Mouse (Mus musculus) heart, embryonic 16.5 days (tissue): ENCODE data around the gene Mapk3. TPM values are rescaled to one million over a fixed set of nuclear protein-coding genes. Genes with fewer than 3 reads are reported as not detected.

Experiments
- ATAC-seq: fragments of 200-750 bp; cut with Nextera tagmentation; replicated peaks from 2 replicates; pipeline ENCODE4 v1.8.0; 2017; ENCODE audit warnings: moderate number of reproducible peaks; ENCODE audit not compliant: insufficient read depth, low FRiP score; ENCODE audit errors: extremely low read depth
- H3K27ac ChIP-seq: fragments of 300-500 bp; sonication (generic); 2 replicates; pipeline ENCODE4 v1.5.1; 2014; ENCODE audit warnings: mild to moderate bottlenecking, low read length, control low read depth, moderate library complexity
- H3K27me3 ChIP-seq: fragments of 300-500 bp; sonication (generic); 2 replicates; pipeline ENCODE4 v1.6.1; 2014; ENCODE audit warnings: low read length, mixed read lengths; ENCODE audit not compliant: control insufficient read depth, insufficient read depth
- H3K36me3 ChIP-seq: fragments of 300-500 bp; sonication (generic); 2 replicates; pipeline ENCODE4 v1.6.1; 2014; ENCODE audit not compliant: control insufficient read depth, insufficient read depth
- H3K4me1 ChIP-seq: fragments of 300-500 bp; sonication (generic); 2 replicates; pipeline ENCODE4 v1.6.1; 2014; ENCODE audit warnings: low read length, mixed read lengths; ENCODE audit not compliant: control insufficient read depth, insufficient read depth
- H3K4me2 ChIP-seq: fragments of 300-500 bp; sonication (generic); 2 replicates; pipeline ENCODE4 v1.6.1; 2014; ENCODE audit warnings: low read depth, mild to moderate bottlenecking, control low read depth, low read length
- H3K4me3 ChIP-seq: fragments of 300-500 bp; sonication (generic); 2 replicates; pipeline ENCODE4 v1.5.1; 2014; ENCODE audit warnings: mild to moderate bottlenecking, control low read depth, low read length
- H3K9ac ChIP-seq: fragments of 300-500 bp; sonication (generic); 2 replicates; pipeline ENCODE4 v1.6.1; 2014; ENCODE audit warnings: low read length, control low read depth
- H3K9me3 ChIP-seq: fragments of 300-500 bp; sonication (generic); replicated peaks from 2 replicates; pipeline ENCODE4 v1.6.1; 2016; ENCODE audit warnings: low read length; ENCODE audit not compliant: control insufficient read depth
- WGBS: fragments of 180-500 bp; shearing (Covaris S2); extraction: QIAGEN DNeasy Blood & Tissue Kit; methylation state at CpG from one replicate; pipeline ENCODE4 v1.1.7; 2014; 5-methylcytosine and 5-hydroxymethylcytosine counted together
- polyA plus RNA-seq: library from polyadenylated mRNA; unstranded; fragments of >200 nt; fragmentation: Nextera tagmentation; extraction: Ambion mirVana; gene quantifications from 2 replicates; pipeline ENCODE4 v1.2.1, GENCODE M21; 2015

The Mapk3 gene
- polyA plus RNA-seq, 1 experiment from 2014 or later, result 58.6 TPM

GRCm38 (mm10) chr7:126762471-126763008, 3.1 kb downstream of the Mapk3 start:
- H3K27me3 ChIP-seq, result no peaks in the 10 kb centered on the region
- peaks cover 19% of the 10 kb centered on the region for H3K36me3 ChIP-seq
- WGBS, result 45% methylated on average over 17 of the region's 17 CpGs
- H3K4me3 ChIP-seq, result no peak overlapping the region
- peaks cover 30% of the 10 kb centered on the region for H3K4me1 ChIP-seq
- peak overlapping the region; percentile 4; the same call in 1 of the 2 replicates for H3K27ac ChIP-seq
- no peak for ATAC-seq
- peak overlapping the region; percentile 11; the same call in 1 of the 2 replicates for H3K9ac ChIP-seq
- no peaks in the 10 kb centered on the region for H3K9me3 ChIP-seq
- peak overlapping the region; percentile 17; the same call in 1 of the 2 replicates for H3K4me2 ChIP-seq

GRCm38 (mm10) chr7:126765540-126765939, 6.1 kb downstream of the Mapk3 start:
- no peaks in the 10 kb centered on the region for H3K9me3 ChIP-seq
- H3K36me3 ChIP-seq, result peaks cover 24% of the 10 kb centered on the region
- WGBS, result 86% methylated on average over 9 of the region's 9 CpGs

GRCm38 (mm10) chr7:126766201-126766600, 6.8 kb downstream of the Mapk3 start, which contains the start of gene Gdpd3:
Gdpd3 (plus strand) TSS chr7:126766334.
- Histone ChIP-seq H3K4me1 (peaks cover 16% of the 10 kb centered on the region), H3K4me2 (no peak within 1 kb of the TSS), H3K36me3 (peaks cover 22% of the 10 kb centered on the region), H3K27me3 (no peaks in the 10 kb centered on the region), H3K9ac (no peak within 1 kb of the TSS), H3K4me3 (no peak within 1 kb of the TSS), H3K27ac (no peak within 1 kb of the TSS), H3K9me3 (no peaks in the 10 kb centered on the region)
- 90% methylated on average over 16 of the region's 16 CpGs for WGBS
- ATAC-seq, result no peak

More at GRCm38 (mm10) chr7:126765540-126765939, 6.1 kb downstream of the Mapk3 start:
- no peak overlapping the region for H3K4me2 ChIP-seq
- ATAC-seq, result no peak
- H3K27me3 ChIP-seq, result no peaks in the 10 kb centered on the region
- peaks cover 23% of the 10 kb centered on the region for H3K4me1 ChIP-seq
- H3K9ac ChIP-seq, result no peak overlapping the region
- no peak overlapping the region for H3K27ac ChIP-seq
- H3K4me3 ChIP-seq, result no peak overlapping the region

GRCm38 (mm10) chr7:126767001-126767400, 7.6 kb downstream of the Mapk3 start:
- Histone ChIP-seq H3K9ac (no peak overlapping the region), H3K4me2 (no peak overlapping the region)

GRCm38 (mm10) chr7:126770784-126771183, 11.4 kb downstream of the Mapk3 start:
- Histone ChIP-seq H3K4me1 (peaks cover 1% of the 10 kb centered on the region), H3K27ac (no peak overlapping the region), H3K4me3 (no peak overlapping the region), H3K9me3 (no peaks in the 10 kb centered on the region), H3K4me2 (no peak overlapping the region), H3K9ac (no peak overlapping the region), H3K36me3 (peaks cover 12% of the 10 kb centered on the region), H3K27me3 (no peaks in the 10 kb centered on the region)
- WGBS, result 79% methylated on average over 12 of the region's 12 CpGs
- ATAC-seq, result no peak

More at GRCm38 (mm10) chr7:126767001-126767400, 7.6 kb downstream of the Mapk3 start:
- WGBS, result 89% methylated on average over 8 of the region's 8 CpGs
- Histone ChIP-seq H3K9me3 (no peaks in the 10 kb centered on the region), H3K4me1 (peaks cover 8% of the 10 kb centered on the region), H3K36me3 (peaks cover 20% of the 10 kb centered on the region), H3K4me3 (no peak overlapping the region), H3K27me3 (no peaks in the 10 kb centered on the region), H3K27ac (no peak overlapping the region)
- ATAC-seq, result no peak

GRCm38 (mm10) chr7:126773351-126773750, 13.9 kb downstream of the Mapk3 start:
- H3K4me2 ChIP-seq, result no peak overlapping the region
- no peaks in the 10 kb centered on the region for H3K27me3 ChIP-seq
- no peak for ATAC-seq
- H3K9me3 ChIP-seq, result no peaks in the 10 kb centered on the region
- no peak overlapping the region for H3K27ac ChIP-seq
- H3K4me1 ChIP-seq, result peaks cover 21% of the 10 kb centered on the region
- peaks cover 7% of the 10 kb centered on the region; the same call in 1 of the 2 replicates for H3K36me3 ChIP-seq
- no peak overlapping the region for H3K4me3 ChIP-seq
- WGBS, result 78% methylated on average over 2 of the region's 2 CpGs
- H3K9ac ChIP-seq, result no peak overlapping the region

- no peak overlapping the region for H3K27ac ChIP-seq
- no peak overlapping the region for H3K9ac ChIP-seq
- no peak overlapping the region for H3K4me2 ChIP-seq
- H3K4me3 ChIP-seq, result no peak overlapping the region
- no peaks in the 10 kb centered on the region for H3K27me3 ChIP-seq
- H3K36me3 ChIP-seq, result peaks cover 7% of the 10 kb centered on the region; the same call in 1 of the 2 replicates
- no peak for ATAC-seq
- peaks cover 21% of the 10 kb centered on the region for H3K4me1 ChIP-seq
- H3K9me3 ChIP-seq, result no peaks in the 10 kb centered on the region
- WGBS, result 79% methylated on average over 2 of the region's 2 CpGs
Observed at GRCm38 (mm10) chr7:126774463-126774862, 15.1 kb downstream of the Mapk3 start.

GRCm38 (mm10) chr7:126775185-126775977, 16.0 kb downstream of the Mapk3 start:
- Histone ChIP-seq H3K27me3 (no peaks in the 10 kb centered on the region), H3K9ac (no peak overlapping the region), H3K27ac (no peak overlapping the region), H3K4me3 (no peak overlapping the region), H3K36me3 (0 out of 2 replicates have a peak, but pooled peaks cover 4% of the 10 kb centered on the region), H3K9me3 (no peaks in the 10 kb centered on the region), H3K4me2 (no peak overlapping the region), H3K4me1 (peaks cover 30% of the 10 kb centered on the region)
- no peak for ATAC-seq
- WGBS, result 73% methylated on average over 10 of the region's 10 CpGs

- peaks cover 32% of the 10 kb centered on the region for H3K4me1 ChIP-seq
- H3K36me3 ChIP-seq, result 0 out of 2 replicates have a peak, but pooled peaks cover 4% of the 10 kb centered on the region
- no peaks in the 10 kb centered on the region for H3K9me3 ChIP-seq
- no peak overlapping the region for H3K27ac ChIP-seq
- 58% methylated on average over 3 of the region's 3 CpGs for WGBS
- no peaks in the 10 kb centered on the region for H3K27me3 ChIP-seq
- H3K4me3 ChIP-seq, result no peak overlapping the region
- ATAC-seq, result no peak
- no peak overlapping the region for H3K9ac ChIP-seq
- peak overlapping the region; percentile 96 for H3K4me2 ChIP-seq
Observed at GRCm38 (mm10) chr7:126775978-126776234, 16.5 kb downstream of the Mapk3 start.
